Mouse (Mus musculus): ENCODE data around the gene Cdc42ep2.
"Not testable (repeated sequence)": the region's sequence is repeated elsewhere in the genome, so short reads cannot be mapped to it uniquely, and the experiment has no call there.

Cdc42ep2 gene

DNA sequence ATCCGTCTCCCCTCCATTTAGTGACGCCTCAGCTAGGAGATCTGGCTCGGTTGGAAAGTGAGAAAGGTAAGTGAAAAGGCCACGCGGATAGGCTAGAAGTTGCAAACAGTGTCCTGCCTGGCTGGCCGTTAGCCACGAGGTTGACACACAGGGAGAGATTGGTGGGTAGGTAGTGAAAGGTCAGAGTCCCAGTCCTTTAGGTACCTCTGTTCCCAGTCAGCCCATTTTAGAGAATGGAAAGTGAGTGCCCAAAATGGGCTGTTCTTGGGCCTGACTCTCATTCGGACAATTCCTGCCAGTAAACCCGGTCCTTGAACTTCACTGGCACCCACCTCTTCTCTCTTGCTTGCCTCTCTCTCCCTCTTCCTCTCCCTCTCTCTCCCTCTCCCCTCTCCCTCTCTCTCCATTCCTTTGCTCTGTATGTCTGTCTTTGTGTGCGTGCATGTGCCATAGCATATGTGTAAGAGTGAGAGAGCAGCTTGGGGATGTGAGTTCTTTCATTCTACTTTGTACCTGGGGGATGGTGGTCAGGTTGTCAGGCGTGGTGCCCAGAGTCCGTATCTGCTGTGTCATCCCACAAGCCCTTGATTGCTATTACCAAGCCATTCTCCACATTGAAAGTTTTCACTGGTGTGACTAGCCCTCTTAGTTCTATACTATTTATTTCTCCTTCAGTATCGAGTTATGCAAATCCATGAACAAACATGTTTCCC, 11.5 kb downstream of the Cdc42ep2 start, which contains the start of gene Dpf2:
TSS of gene Dpf2 (minus strand) at position 4 of the 713 bp plus-strand sequence.
- in situ Hi-C loops (cut with MboI, MseI): no loop called here

GRCm38 (mm10) chr19:5912103-5913006, 12.3 kb downstream of the Cdc42ep2 start:
- in situ Hi-C loops (cut with MboI, MseI): no loop called here

DNA sequence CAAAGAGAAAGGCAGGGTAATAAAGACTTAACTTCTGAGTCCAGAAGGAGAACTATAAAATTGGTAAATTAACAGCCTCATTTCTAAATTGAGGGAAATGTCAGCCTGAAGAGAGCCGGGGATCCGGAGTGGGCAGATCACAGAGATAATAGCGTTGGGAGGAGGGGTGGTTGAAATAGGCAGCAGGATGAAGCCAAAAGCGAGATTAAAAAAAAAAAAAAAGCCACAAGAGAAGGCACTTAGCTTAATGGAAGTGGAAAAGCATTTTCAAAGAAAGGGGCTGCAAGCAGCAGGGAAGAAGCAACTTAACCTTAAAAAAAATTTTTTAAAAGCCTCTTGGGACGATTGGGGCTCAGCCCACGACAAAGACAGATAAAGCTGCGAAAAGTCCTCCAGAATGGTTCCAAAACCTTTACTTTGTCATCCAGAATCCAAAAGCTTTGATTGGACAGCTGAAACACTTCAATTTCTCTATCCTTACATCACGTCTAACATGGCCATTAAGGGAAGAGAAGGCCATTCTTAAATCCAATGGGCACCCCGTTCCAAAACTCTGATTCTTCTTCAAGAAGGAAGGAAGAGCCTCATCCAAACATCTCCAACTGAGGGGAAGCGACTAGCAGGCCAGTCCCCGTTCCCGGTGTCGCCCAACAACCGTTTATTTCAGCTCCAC, 13.1 kb downstream of the Cdc42ep2 start:
- in situ Hi-C loops (cut with MboI, MseI): no loop called here

- in situ Hi-C loops (cut with MboI, MseI): no loop called here
These were observed 14.4 kb downstream of the Cdc42ep2 start for GRCm38 (mm10) chr19:5910221-5910620.

- in situ Hi-C loops (cut with MboI, MseI): no loop called here
These were observed 17.3 kb downstream of the Cdc42ep2 start for GRCm38 (mm10) chr19:5907275-5907674.

DNA sequence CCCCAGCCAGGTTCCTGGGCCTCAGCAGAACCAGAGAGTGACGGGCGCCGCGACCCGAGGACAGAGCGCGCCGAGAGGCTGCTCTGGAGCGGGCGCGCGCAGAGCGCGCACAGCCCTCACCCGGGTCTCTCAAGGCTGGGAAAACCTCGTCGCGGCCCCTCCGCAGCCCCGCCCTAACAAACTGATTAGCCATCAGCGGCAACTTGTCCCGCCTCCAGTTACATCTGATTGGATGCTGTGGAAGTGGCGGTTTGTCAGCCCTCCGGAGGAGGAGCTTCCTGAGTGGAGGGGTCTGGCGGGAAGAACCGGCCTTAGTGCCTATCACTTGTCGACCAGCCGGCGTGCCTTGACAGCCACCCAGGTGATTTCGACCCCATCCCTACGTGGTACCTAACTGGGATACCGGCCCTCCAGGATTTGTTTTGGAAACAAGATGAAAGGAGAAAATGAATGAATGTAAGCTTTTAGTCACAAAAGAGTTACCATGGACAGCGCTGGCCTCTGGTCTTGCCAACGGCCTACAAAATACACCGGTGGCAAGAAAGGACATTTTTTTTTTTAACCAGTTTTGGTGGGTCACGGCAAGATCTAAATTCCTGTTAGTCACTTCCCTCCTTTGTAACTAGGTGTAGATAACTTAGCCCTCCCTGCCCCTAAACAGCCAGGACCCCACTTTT, 30.5 kb downstream of the Cdc42ep2 start, which contains the start of gene Tigd3:
TSS of gene Tigd3 (minus strand) at position 148 of the 677 bp plus-strand sequence.
- in situ Hi-C loops (cut with MboI, MseI): no loop called here

GRCm38 (mm10) chr19:5893282-5894001, 31.2 kb downstream of the Cdc42ep2 start:
- in situ Hi-C loops (cut with MboI, MseI): no loop called here

- in situ Hi-C loops (cut with MboI, MseI): no loop called here
These were observed 31.9 kb downstream of the Cdc42ep2 start for GRCm38 (mm10) chr19:5892735-5893134.

DNA sequence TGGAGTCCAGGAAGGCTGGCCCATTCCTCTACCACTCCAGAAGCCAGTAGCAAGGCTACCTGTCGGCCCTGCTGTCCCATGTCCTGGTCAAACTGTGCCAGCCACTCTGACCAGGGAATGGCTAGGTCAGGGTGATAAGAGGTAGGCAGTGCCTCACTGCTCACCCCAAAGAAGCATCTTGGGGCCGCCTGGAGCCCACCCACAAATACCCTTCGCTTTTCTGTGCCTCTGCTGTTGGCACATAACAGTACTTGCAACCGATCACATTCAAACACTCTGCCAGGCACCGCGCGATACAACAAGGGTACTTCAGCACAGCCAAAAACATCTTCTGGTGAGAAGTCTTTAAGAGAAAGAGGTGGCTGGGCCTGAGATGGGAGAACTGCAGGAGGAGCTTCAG, 32.4 kb downstream of the Cdc42ep2 start:
- in situ Hi-C loops (cut with MboI, MseI): no loop called here

DNA sequence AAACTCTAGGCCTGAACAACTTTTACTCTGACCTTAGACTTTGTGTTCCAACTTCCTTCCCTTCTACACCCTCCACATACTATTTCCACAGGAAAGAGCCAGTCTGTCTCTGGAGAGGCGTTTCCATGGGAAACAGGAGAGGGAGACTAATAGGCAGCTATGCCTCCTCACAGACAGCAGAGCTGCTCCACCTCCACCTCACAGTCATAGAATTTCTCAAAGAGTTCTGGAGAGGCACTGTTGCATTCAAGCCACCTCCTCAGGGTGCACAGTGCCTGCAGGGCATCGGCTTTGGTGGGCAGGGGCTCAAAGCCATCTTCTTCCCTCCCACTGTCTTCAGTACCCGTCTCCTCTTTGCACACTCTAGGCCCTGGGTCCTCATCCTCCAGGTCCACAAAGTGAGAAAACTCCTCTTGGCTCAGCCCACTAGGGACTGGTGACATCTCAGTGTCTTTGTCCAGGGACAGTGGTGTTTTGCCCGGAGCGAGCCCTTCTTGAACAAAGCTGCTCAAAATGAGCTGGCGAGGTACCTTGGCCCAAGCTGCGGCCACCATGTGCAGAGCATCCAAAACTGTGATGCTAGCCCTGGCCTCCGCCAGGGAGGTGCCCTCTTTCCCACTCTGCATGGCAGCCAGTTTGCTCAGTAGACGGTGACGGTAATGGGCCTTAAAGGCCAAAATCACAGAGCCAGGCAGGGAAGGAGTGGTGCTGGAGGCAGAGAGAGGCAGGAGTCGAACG, 32.9 kb downstream of the Cdc42ep2 start:
- in situ Hi-C loops (cut with MboI, MseI): no loop called here

- in situ Hi-C loops (cut with MboI, MseI): no loop called here
These were observed 35.4 kb downstream of the Cdc42ep2 start for GRCm38 (mm10) chr19:5889211-5889610.

DNA sequence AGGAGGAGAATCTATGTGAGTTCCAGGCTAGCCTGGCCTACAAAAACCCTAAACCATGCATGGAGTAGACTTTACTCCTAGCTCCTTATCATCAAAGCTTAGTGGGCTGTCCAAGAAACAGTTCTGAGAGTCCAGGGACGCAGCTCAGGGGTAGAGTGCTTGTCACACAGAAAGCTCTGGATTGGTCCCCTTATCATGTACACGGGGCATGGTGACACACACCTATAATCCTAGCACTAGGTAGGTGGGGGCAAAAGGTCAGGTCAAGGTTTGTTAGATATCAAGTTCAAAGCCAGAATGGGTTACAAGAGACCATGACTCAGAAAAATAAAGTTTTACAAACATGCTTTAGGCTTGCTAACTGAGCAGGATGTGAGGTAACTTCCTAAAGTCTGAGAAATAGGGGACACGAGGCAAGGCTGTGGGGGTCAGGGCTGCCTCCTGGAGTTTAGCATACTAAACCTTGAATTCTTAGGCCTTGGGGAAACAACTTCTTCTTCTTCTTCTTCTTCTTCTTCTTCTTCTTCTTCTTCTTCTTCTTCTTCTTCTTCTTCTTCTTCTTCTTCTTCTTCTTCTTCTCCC, 37.3 kb downstream of the Cdc42ep2 start:
- in situ Hi-C loops (cut with MboI, MseI): no loop called here

- in situ Hi-C loops (cut with MboI, MseI): no loop called here
These were observed 38.8 kb downstream of the Cdc42ep2 start for GRCm38 (mm10) chr19:5885838-5886237.

DNA sequence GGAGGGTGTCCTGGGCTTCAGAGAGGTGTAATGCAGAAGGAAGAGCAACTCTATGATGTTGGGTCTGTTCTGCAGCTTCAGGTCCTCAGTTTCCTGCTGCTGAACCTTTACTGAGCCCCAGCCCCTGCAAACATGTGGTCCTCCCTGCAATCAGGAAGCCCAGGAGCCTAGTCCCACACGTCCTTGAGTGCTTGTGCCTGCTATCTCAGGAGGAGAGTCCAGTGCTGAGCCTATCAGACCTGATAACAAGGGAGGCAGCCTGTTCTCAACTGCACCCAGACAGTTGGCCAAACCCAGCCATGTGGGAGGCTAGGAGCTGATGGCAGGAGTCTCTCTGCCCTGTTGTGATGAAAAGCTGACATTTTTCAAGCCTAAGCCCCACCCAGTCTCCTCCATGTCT, 40.7 kb downstream of the Cdc42ep2 start:
- in situ Hi-C loops (cut with MboI, MseI): no loop called here

DNA sequence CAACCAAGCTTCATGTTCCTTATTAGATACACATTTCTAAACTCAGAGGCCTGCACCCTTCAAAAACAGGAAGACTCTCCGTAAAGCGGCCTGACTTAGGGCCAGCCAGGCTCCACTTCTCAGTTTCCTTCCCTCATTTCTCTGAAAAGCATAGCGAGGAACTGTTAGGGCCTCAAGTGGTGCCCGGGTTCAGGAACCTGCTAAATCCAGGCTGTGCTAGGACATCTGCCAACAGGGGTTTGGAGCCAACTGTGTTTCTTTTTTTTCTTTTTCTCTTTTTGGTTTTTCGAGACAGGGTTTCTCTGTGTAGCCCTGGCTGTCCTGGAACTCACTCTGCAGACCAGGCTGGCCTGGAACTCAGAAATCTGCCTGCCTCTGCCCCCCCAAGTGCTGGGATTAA, 42.5 kb downstream of the Cdc42ep2 start:
- in situ Hi-C loops (cut with MboI, MseI): not testable (repeated sequence)

DNA sequence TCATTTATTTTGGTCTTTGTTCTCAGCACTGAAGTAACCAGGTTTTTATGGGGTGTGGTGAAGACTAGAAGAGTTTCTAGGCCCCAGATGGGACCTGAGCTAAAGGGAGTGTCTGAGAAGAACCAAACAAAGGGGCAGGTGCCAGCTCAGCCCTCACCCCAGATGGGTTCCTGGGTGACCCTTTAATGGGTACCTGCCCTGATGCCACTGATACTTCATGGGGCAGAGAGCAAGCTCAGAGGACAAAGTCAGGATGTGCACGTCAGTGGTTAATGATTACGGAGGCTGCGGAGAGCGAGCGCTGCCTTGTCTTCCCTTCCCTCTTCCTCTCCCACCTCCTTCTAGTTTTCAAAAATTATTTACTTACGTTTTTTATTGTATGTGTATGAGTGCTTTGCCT, 43.5 kb downstream of the Cdc42ep2 start:
- in situ Hi-C loops (cut with MboI, MseI): no loop called here

DNA sequence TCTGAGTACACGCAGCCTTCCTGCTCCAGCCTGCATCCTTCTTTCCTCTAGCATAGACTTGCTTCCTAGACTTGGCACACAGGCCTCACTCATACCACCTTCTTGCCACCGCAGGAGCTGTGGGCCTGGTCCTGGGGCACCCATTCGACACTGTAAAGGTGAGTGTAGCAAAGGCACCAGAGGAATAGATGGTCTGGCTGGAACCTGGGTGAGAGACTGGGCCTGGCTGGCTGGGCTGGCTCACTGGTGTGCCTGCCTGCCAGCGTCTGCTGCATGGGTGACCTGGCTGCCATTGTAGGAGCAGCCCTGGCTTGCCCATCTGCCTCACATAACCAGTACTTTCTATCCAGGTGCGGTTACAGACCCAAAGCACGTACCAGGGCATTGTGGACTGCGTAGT, 44.9 kb downstream of the Cdc42ep2 start:
- in situ Hi-C loops (cut with MboI, MseI): loop anchor here (5.0 kb wide), 2 partner anchors 37 to 87 kb away; no protein-coding TSS in a partner anchor

DNA sequence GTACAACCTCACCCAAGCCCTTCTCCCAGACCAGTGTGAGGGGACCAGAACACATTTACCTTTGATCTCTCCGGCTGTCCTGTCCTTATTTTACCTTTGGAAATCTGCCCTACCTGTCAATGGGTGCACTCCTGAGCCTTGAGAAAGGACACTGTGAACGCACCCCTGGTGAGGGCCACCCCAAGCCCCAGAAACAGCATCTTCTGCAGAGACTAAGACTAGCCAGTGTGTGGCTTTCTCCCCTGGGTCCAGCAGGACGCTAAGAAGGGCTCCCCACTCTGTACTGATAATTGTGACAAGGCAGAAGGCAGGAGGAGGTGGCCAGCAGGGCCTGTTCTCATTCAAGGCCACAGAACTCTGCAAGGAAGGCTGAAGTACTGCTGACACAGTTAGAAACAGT, 45.7 kb downstream of the Cdc42ep2 start:
- in situ Hi-C loops (cut with MboI, MseI): loop anchor here (5.0 kb wide), 2 partner anchors 37 to 87 kb away; no protein-coding TSS in a partner anchor

DNA sequence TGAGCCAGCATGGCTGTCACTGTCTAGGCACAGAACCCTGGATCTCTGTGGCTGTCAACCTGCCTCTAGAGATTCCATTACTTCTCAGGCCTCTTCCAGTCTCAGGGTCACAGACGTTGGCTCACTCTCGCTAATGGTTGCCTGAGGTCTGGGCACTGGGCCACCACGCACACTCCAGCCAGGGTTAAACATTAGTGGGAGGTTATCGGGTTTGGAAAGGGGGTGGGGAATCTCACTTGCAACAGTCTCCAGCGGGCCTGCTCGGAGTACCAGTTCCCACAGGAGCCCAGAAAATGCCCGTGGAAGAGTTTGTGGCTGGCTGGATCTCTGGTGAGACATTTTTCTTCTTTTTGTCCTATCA, 46.3 kb downstream of the Cdc42ep2 start:
- in situ Hi-C loops (cut with MboI, MseI): loop anchor here (5.0 kb wide), 2 partner anchors 36 to 86 kb away; no protein-coding TSS in a partner anchor

All from T-helper 2 cell (primary cell).